Mouse (Mus musculus) cerebellum, adult (tissue): Measurements from ENCODE around the gene Gm20388.

Experiments used
- ATAC-seq: cut with Nextera tagmentation; 2 replicates; pipeline ENCODE4 v1.9.2; 2017; ENCODE audit warnings: mild to moderate bottlenecking, moderate library complexity, mixed read lengths; ENCODE audit not compliant: insufficient number of reproducible peaks, low FRiP score, low TSS enrichment

Gene Gm20388

DNA sequence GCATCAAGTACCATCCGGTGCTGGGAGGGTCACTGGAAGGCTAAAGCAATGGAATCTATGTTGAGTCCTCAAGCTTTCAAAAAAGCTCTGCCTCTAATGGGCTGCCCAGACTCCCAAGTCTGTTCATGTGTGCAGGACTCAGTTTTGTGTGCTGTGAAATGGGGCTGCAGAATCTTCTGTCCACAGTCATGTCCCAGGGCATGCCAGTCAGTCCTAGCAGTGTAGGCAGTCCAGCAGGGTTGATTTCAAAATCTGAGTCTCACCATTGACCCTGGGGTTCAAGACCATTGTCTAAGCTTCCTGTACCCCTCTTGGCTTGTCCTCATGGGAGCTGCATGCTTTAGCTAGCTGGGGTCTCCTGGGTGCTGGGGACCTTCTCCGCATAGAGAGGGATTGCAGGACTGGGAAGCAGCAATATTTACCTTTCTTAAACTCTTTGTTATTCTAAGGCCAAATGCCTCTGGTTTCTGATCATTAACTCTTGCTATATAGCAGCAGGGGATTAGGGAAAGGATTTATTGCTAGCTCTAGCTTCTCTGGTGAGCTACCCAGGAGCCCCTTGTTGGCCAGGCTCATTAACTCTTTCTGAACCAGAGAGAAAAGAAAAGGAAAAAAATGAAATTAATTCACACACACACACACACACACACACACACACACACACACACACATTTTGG is 94.2 kb downstream of the Gm20388 start:
- ATAC-seq, result no peak

DNA sequence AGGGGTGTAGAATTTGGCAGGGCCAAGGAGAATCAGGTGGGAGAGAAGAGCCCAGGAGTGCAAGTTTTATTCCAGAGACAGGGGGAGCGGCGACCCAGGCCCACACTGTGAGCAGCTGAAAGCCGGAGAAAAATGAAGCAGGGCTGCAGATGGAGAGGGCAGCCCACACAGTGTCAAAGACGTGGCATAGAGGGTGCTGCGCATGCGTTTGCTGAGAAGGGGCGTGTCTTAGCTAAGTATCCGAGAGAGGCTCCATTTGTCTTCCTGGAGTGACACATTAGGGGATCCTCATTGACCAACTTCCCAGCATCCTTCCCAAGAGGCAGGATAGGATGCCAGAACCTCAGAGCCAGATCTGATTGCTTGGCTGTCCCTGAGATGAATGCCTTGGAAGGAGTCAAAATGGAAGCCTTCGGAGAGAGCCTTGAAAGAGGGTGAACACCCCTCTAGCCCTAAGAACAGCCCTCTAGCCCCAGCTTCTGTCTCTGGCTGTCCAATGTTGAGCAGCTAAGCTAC is 96.1 kb downstream of the Gm20388 start:
- ATAC-seq, result no peak

DNA sequence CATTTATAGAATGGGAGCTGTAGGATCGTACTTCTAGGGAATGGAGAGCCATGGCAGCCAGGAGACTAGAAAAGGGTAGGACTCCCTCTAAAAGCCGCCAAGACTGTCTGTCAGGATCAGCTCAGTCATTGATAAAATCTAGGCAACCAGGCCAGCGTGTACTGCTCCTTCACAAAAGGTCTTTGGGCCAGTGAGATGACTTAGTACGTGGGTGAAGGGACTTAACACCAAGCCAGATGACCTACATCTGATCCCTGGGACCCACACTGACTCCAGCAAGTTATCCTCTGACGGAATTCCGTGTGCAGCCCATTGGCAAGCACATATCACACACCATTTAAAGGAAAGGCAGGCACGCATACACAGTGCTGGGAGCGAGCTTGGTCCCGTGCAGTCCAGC is 96.5 kb downstream of the Gm20388 start:
- no peak for ATAC-seq

DNA sequence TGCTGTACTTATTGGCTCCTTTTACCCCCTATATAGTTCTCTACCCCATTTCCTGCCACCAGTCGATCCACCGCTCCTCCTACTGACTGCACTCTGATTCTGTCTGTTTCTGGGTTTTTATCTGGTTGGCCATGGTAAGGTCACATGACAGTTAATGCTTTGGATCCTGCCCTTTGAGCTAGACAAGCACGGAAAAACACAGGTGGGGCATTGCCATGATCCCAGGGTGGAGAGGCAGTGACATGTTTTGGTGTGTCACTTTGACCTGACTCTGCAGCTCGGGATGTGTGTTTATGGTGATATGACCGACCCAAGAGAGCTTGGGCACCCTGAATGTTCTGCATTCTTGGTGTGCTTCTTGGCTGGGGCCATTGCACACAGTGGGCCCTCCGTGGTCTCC is 98.6 kb downstream of the Gm20388 start:
- ATAC-seq, result no peak

DNA sequence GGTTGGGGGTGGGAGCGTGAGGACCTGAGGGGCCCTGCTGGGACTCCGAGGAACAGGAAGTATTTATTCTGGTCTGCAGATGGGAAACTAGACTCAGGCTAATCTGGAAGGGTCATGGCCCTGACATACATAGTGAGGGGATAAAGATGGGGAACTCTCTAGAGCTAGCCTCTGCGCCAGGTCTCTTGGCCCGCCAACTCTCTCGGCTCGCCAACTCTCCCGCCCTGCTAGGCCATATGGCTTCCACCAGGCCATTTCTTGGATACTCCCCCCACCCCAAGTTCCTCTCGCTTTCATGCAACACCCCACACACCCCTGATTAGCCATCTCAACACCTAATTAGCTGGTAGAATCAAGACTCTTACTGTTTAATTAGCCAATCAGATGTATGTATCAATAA is 101.8 kb downstream of the Gm20388 start:
- no peak for ATAC-seq

DNA sequence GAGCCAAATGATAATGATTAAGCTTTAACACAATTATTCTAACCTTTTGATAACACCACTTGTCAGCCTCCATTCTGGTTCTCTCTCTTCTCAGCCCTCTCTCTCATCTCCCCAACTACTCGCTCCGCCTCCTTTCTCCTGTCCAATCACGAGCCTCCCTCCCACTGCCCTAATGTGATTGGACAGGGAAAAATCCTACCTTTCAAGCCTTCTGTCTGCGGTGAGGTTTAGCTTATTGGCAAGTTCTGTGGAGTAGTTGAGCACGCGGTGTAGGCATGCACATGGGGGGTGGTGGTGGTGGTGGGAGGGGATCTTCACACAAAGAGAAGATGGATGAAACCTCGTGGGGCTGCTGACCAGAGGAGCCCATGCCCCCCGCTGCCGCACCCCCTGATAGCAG is 102.3 kb downstream of the Gm20388 start:
- no peak for ATAC-seq

DNA sequence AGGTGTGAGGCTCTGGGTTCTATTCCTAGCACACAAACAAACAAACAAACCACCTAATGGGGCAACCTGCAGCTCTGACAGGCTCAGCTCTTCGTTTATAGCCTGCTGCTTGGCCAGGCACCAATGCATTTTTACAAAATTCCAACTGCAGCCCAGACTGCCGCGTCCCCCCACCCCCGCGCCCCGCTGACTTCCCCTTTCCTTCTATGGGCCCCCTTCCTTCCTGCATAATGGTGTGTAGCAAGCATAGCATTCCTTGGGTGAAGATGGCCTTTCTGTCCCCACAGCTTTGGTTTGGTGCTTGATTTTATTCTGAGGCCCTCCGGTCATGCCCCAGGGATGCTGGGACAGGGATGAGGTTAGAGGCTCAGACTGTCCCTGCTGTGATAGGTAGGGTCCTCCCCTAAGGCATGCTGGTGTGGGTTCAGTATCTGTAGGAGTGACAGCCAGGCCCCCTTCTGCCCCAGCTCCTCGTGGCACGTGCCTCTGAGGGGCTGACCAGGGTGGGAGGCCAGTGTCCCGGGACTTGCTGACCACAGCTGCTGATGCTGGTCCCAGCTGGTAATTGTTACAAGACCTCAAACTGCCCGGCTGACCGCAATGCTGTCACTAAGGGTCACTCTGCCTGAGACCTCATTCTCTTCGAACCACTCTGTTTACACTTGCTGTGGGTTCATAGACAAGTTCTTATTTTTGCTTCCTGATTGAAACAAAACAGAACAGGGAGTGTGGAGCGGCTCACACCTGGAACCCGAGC is 103.8 kb downstream of the Gm20388 start:
- no peak for ATAC-seq

DNA sequence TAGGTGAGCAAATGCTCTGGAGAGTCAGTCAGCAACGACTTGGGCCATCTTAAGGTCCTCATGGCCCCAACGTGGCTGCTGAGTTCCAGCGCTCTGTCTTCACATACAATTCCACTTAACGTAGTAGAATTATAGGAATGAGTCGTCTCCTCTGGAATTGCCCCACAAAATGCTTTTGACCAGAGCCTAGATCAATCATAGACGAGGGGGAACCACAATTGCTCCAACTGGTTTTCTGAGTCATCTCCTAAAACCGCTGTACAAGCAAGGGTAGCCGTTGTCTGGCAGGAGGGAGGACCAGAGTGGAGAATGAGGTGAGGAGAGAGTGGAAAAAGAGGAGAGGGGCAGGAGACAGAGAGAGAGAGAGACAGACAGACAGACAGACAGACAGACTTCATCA is 105.3 kb downstream of the Gm20388 start:
- ATAC-seq, result no peak

DNA sequence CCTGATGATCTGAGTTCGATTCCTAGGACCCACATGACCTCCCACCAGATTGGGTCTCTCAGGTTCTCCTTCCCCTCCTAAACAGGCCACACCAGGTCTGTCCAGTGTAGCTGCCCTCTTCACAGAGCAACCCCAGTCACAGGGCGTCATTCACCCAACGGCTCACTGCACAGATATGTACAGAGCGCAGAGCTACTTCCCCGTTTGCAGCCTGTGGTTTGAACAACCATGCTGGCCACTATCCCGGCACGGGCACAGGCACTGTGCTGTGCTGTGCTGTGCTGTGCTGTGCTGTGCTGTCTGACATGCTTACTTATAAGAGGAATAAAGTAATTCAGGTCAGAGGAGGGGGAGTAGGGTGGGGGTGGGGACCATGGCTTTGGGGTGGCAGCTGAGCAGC is 105.8 kb downstream of the Gm20388 start:
- ATAC-seq, result no peak

DNA sequence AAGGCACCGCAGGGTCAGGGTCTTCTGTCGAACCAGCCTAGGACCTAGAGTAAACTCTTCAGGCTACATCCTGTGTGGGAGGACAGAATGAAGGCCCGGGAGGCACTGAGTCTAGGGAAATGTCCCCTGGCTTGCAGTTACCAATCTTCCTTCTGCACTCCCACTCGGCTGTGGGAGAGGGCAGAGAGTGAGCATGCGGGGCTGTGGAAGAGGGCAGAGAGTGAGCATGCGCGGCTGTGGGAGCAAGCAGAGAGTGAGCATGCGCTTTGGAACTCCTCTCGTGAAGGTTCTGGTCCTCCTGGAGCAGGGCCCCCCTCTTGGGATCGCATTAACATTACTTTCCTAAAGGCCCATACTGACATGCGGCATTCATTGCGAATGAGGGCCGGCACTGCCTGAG is 106.7 kb downstream of the Gm20388 start:
- ATAC-seq, result no peak

DNA sequence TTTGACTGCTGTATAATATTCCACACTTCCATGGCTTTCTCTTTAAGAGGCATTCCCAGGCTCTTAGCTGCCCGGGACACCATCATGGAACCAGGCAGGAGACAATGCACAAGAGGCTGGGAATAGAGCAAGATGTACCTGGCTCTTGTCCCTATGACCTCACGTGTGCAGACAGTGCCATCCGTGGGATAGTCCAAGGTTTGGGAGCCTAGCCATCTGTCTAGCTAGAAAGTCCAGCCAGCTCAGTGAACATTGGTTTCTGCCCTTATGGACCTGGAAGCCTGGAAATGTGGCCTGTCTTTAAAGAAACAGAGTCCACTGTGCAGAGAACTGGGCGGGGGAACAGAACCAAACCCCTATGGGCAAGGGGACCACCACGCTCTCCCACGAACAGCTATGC is 107.1 kb downstream of the Gm20388 start:
- ATAC-seq, result no peak

DNA sequence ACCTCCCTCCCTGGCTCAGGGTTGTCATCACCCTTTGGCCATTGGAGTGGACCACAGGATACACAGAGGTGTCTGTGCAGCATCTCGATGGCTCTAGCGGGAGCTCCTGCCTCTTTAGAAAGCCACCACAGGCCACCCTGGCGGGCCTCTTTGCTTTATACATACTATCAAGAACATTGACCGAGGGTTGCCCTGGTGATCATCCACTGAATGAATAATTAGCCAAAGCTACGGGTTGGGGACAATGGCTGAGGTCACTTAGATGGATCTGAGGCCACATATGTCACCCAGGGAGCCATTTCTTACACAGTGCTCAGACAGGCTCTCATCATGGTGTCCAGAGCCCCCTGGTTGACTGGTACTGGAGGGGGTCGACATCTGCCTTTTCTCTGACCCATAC is 107.7 kb downstream of the Gm20388 start:
- ATAC-seq, result no peak

DNA sequence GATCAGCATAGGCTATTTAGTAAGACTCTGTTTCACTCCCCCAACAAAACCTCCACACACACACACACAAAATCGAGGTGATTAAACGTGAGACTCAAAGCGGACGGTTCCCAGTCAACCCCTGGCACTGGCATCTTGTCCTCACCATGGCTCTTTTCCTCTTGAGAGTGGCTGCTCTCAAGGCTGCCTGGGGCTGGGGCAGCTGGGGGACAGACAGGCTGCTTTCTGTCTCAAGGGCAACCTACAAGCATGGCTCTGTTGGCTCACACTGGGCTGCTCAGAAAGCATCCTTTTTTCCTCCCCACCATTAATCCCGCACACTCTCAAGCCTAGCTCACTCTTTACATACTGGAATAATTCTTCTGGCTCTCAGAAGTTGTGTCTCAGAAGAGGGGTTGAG is 108.7 kb downstream of the Gm20388 start:
- ATAC-seq, result no peak

DNA sequence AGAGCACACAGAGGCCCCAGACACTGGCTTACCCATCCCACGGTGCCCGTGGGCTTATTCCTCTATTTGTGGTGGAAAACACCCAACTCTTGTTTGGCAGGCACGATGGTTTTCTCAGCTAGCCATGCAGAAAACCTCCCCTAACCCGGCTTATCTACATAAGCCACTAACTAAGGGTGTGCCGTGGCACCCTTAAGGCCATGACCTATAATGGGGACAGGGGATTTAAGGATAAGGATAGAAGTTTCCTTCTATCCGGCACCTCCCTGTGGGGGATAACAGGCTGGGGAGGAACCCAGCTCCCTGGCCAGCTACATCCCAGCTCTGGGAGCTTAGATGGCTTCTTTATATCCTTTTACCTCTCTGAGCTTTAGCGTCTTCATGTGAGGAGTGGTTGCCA is 109.7 kb downstream of the Gm20388 start:
- ATAC-seq, result no peak

DNA sequence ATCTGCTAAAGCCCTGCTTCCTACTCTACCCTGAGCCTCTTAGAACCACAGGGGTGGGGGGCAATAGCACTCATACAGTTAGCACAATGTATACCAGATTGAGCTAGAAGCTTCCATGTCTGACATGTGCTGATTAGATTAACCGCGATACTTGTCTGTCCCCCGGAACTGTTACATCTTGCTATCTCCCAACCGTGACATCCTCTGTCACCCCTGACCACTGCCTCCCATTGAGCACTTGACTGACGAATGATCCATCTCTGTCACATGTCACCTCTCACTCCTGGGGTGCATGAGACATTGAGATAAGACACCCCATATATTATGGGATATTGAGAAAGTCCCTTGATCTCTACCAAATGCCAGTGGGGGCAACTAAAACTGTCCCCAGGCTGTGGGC is 115.6 kb downstream of the Gm20388 start:
- ATAC-seq, result no peak

DNA sequence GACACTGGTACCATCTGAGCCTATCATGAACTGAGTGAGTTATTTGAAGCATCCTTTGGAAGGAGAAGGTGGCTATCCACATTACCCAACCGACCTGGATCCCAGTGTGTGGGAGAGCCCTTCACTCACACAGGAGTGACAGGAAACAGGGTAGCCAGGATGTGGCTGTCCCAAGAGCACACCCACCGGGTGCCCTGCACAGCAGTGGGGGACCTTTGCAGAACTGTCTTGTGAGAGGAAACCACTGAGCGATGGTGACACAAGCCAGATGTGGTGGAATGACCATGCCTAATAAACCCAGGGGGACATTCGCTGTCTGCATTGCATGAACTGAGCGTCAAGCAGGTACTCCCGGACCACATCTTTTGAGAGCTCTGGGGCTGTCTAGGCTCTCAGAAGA is 116.3 kb downstream of the Gm20388 start:
- ATAC-seq, result no peak

DNA sequence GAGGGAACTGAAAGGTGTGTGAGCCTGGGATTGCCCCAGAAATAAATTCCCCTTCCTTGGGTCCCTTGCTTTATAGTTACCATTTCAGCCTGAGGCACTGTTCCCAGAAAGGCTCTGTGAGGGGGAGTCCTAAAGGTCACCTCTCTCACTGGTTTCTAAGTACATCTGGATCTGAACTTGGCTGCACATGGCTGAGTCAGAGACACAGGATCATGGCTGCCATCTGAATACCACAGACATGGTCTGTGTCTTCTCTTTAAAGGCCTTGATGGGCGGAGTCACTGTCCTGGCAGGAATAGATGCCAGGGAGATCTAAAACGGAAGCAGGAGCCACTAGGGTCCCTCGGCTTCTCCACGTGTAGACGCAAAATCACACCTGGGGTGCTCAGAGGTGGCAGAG is 119.8 kb downstream of the Gm20388 start:
- ATAC-seq, result no peak

DNA sequence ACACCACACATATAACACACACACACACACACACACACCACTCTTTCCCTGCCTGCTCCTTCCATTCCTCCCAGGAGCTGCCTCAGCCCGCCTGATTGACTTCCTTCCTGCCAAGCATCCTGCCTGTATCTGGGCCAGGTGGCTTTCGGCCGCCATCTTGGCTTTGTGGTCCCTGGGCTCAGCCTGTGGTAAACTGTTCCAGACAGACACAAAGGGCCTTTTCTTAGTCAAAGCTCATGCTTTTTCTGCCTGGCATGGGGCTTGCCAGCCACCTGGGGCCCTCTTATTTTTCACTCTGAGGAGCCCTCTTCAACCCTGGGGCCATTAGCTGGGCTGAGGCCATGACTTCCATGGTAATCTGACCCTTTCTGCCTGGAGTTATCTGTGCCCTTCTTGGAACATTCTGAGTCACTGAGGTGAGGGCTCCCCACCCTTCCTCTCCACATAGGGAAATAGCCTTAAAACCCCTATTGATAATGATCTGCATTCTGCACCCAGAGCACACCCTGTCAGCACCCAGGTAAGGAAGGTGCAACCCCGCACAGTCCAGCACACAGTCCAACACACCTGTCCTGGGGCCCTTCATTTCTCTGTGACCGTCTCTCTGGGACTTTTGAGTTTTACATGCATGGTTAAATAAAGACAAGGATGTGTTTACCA is 122.0 kb downstream of the Gm20388 start:
- no peak for ATAC-seq

DNA sequence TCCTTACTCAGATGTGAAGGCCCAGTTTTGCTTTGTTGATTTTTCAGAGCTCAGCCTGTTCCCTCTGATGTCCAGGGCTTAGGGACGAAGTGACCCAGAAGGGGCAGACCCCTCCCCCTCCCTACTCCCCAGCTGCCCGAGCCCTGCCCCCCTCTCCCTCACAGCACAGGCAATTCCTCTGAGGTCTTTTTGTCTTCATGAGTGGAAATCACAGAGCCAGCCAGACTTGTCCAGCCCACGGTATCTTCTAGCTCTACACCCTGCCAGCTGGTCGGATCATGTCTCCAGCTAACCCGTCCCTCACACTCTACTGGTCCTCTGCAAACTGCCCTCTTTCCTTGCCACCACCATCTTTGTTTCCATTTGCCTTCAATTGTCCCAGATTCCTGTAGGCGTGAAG is 123.8 kb downstream of the Gm20388 start:
- no peak for ATAC-seq

DNA sequence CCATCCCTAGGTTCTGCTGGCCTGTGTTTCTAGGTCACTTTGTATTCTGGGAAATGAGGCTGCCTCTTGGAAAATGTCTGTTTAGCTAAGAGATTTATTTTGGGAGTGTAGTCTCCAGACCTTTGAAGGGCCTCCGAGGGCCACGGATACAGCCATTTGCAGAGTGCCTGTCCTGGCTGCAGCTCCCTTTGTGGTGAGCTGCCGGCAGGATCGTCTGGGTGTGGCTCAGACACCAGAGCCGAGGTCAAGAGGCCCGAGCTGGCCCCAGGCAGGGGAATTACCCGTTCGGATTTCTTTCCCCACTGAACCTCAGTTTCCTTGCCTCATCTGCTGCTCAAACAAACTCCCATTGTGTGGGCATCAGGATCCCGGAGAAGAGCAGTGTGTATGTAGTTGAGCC is 125.5 kb downstream of the Gm20388 start:
- no peak for ATAC-seq

DNA sequence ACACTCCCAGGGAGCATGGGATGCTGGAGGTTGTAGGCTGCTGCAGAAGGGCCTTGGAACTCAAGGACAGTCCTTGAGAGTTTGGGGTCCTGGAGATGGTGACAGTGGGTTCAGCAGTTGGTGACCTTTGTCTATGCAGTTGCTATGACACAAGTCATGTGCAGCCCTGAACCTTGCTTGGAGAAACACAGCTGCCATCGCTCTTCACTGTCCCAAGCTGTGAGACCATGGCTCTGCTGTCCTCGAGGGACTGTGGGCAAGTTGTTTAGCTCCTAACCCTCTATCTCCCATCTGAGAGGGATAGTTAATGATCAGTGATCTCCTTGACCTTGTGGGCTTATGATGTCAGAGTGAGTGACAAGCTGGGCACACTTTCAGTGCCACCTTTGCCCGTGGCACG is 125.9 kb downstream of the Gm20388 start:
- ATAC-seq, result no peak

DNA sequence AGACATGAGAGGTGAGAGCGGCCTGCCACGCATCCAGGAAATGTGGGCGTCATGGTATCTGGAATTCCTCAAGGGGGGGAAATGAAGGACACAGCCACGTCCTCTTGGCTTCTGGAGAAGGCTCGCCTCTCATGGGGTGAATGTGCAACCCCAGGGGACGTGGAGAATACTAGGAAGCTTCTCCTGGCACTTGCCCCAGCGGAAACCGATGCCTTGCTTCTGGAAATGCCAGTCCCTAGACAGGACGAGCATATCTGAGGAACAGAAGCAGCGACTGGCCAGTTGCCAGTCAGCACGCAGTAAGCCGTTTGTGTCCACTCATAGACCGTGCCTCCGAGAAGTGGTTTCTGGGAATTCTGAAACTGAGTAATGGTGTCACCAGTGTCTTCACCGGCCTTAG is 126.6 kb downstream of the Gm20388 start:
- no peak for ATAC-seq
